Mouse (Mus musculus) right cerebral cortex, postnatal 25 days (tissue): Measurements from ENCODE around the gene Chrm3.

ENCODE experiments used
- DNase-seq: peaks from one replicate; pipeline ENCODE4 v3.0.0; 2022

Gene Chrm3

GRCm38 (mm10) chr13:9977699-9978098, 382.9 kb downstream of the Chrm3 start:
- DNase-seq = no peak

- no peak for DNase-seq
Observed at GRCm38 (mm10) chr13:9973742-9974321, 386.8 kb downstream of the Chrm3 start.

- no peak for DNase-seq
Observed at GRCm38 (mm10) chr13:9971845-9972244, 388.8 kb downstream of the Chrm3 start.

GRCm38 (mm10) chr13:9952619-9953018, 408.0 kb downstream of the Chrm3 start:
- no peak for DNase-seq

GRCm38 (mm10) chr13:9951376-9951775, 409.3 kb downstream of the Chrm3 start:
- no peak for DNase-seq

- DNase-seq = no peak
Observed at GRCm38 (mm10) chr13:9949091-9949490, 411.6 kb downstream of the Chrm3 start.

GRCm38 (mm10) chr13:9940186-9940585, 420.5 kb downstream of the Chrm3 start:
- no peak for DNase-seq

- DNase-seq = no peak
Observed at GRCm38 (mm10) chr13:9938798-9939485, 421.7 kb downstream of the Chrm3 start.

GRCm38 (mm10) chr13:9932714-9933113, 427.9 kb downstream of the Chrm3 start:
- DNase-seq = no peak

- no peak for DNase-seq
Observed at GRCm38 (mm10) chr13:9930606-9931005, 430.0 kb downstream of the Chrm3 start.

GRCm38 (mm10) chr13:9929978-9930377, 430.7 kb downstream of the Chrm3 start:
- no peak for DNase-seq

GRCm38 (mm10) chr13:9921150-9921549, 439.5 kb downstream of the Chrm3 start:
- no peak for DNase-seq

- DNase-seq = no peak
Observed at GRCm38 (mm10) chr13:9912697-9913096, 447.9 kb downstream of the Chrm3 start.

- no peak for DNase-seq
Observed at GRCm38 (mm10) chr13:9908707-9909106, 451.9 kb downstream of the Chrm3 start.

GRCm38 (mm10) chr13:9907202-9907601, 453.4 kb downstream of the Chrm3 start:
- no peak for DNase-seq

- DNase-seq = no peak
Observed at GRCm38 (mm10) chr13:9904455-9904854, 456.2 kb downstream of the Chrm3 start.

- DNase-seq = no peak
Observed at GRCm38 (mm10) chr13:9900653-9901385, 459.8 kb downstream of the Chrm3 start.

GRCm38 (mm10) chr13:9898664-9899369, 461.8 kb downstream of the Chrm3 start:
- no peak for DNase-seq

GRCm38 (mm10) chr13:9897231-9897630, 463.4 kb downstream of the Chrm3 start:
- DNase-seq = no peak

- no peak for DNase-seq
Observed at GRCm38 (mm10) chr13:9895045-9895625, 465.5 kb downstream of the Chrm3 start.

GRCm38 (mm10) chr13:9891088-9891487, 469.6 kb downstream of the Chrm3 start:
- DNase-seq = no peak

GRCm38 (mm10) chr13:9890460-9890859, 470.2 kb downstream of the Chrm3 start:
- DNase-seq = no peak

GRCm38 (mm10) chr13:9889954-9890353, 470.7 kb downstream of the Chrm3 start:
- DNase-seq = no peak
